Mouse (Mus musculus) lung, postnatal 0 days (tissue): Measurements from ENCODE around the gene Cyth3.

ENCODE experiments used
- CTCF ChIP-seq: IDR thresholded peaks from 2 replicates; pipeline ENCODE4 v1.5.1; 2016; ENCODE audit warnings: antibody characterized with exemption, mild to moderate bottlenecking
- EP300 ChIP-seq: IDR thresholded peaks from 2 replicates; pipeline ENCODE4 v1.6.1; 2016; ENCODE audit warnings: antibody characterized with exemption, mild to moderate bottlenecking, control low read depth

GRCm38 (mm10) chr5:143639329-143639728 is 17.1 kb downstream of the Cyth3 start:
- TF ChIP-seq CTCF (no peak), EP300 (no peak)
